In the genomic region with DNA sequence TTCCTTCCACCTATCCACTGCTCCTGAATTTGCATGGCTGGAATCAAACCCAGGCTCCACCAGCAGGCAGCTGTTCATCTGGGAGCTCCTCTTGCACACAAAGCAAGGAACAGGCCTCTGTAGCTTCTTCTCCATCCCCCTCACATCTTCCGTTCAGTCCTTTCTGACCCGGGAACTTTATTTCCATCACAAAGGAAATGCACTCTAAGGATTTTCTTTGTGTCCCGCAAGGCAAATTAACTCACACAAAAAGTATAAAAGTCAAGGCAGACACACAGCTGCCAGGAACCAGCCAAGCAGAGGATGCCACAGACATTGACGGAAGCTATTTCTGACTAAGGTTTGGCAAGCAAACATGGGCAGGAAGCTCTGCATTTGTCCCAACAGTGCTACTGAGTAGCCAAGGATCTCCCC, we compare ENCODE assay signal across 9 mouse cellular contexts. TPM values are rescaled to one million over a fixed set of nuclear protein-coding genes. Genes with fewer than 3 reads are reported as not detected.
A peak's percentile ranks its signal among the peaks of the same experiment; 100 is the strongest.
DNase-seq lines count a peak whose midpoint lies in the region; ATAC-seq and TF ChIP-seq lines count a peak whose summit lies in the region.
"Had no signal": no experiment of that assay in that cellular context is flagged by ENCODE, and none has a peak within 500 bp of the region (broad histone marks: within the 10 kb centered on the region; RNA-seq: fewer than 3 reads in every experiment).

No protein-coding gene starts in this region.

- H3K36me3 ChIP-seq in hindbrain, embryonic 13.5 days = peaks cover 31% of the 10 kb centered on the region

- no peak overlapping the region for H3K9ac ChIP-seq in hindbrain, embryonic 13.5 days

- H3K27me3 ChIP-seq in hindbrain, embryonic 13.5 days = no peaks in the 10 kb centered on the region

- no peak for TF ChIP-seq CTCF in gastrocnemius, adult 2 months (IDR thresholded peaks at IDR 0.05)

- H3K4me1 ChIP-seq in hindbrain, embryonic 13.5 days (replicated peaks) = peaks cover 34% of the 10 kb centered on the region

- H3K9me3 ChIP-seq in hindbrain, embryonic 13.5 days = no peaks in the 10 kb centered on the region

- H3K4me2 ChIP-seq in hindbrain, embryonic 13.5 days = no peak overlapping the region

- no peak for ATAC-seq in hindbrain, embryonic 13.5 days (ENCODE audit: low FRiP score)
- ATAC-seq in monocyte, adult 5-6 weeks (replicated peaks; ENCODE audit: insufficient number of reproducible peaks, low FRiP score, low TSS enrichment, poor library complexity, severe bottlenecking) = no peak

- no peak for DNase-seq in gastrocnemius, adult 2 months
- no peak for DNase-seq in gastrocnemius, postnatal 36 days
- peak; percentile 31 for DNase-seq in T-cell, adult 2 months (ENCODE audit: low spot score)
- DNase-seq in lung, postnatal 10 days = peak; percentile 38
- DNase-seq in cerebellum, adult 18-20 months = no peak
- DNase-seq in right cerebral cortex, postnatal 36 days (ENCODE audit: low spot score in 2 of 2) = no peak

- 13% methylated on average over 4 of the region's 4 CpGs for WGBS in hindbrain, embryonic 13.5 days

- intact Hi-C loops in gastrocnemius, adult 2 months (cut with DNase I) = no loop called here
- intact Hi-C loops in gastrocnemius, postnatal 36 days (cut with DNase I) = no loop called here

- no peak overlapping the region for H3K4me3 ChIP-seq in gastrocnemius, adult 2 months
- no peak overlapping the region for H3K4me3 ChIP-seq in hindbrain, embryonic 13.5 days

- peak overlapping the region; percentile 71 for H3K27ac ChIP-seq in gastrocnemius, adult 2 months
- peak overlapping the region; percentile 75 for H3K27ac ChIP-seq in hindbrain, embryonic 13.5 days

RNA-seq across cellular contexts. Expression of a gene that starts 18.6 kb away (rescaled TPM):
- total RNA-seq in gastrocnemius, adult 2 months (2021) = 10 to 100 TPM in 1 of 2 experiments, 1 to 10 TPM in 1; 4.5 to 11.5 TPM
- 1 to 10 TPM; 5.9 to 6.8 TPM for total RNA-seq in gastrocnemius, postnatal 36 days (2021)
- 49.3 and 50.6 TPM in 2 replicates for polyA plus RNA-seq in hindbrain, embryonic 13.5 days (2015; fragmentation: Nextera tagmentation; extraction: Ambion mirVana)
- 42.8 to 82.0 TPM (median 46.1 TPM) in 3 replicates for total RNA-seq in monocyte, adult 5-6 weeks (2017)

RNA-seq across cellular contexts. Expression of a gene that starts 36.9 kb away (rescaled TPM):
- not detected for total RNA-seq in gastrocnemius, adult 2 months (2021)
- not detected for total RNA-seq in gastrocnemius, postnatal 36 days (2021)
- polyA plus RNA-seq in hindbrain, embryonic 13.5 days (2015; fragmentation: Nextera tagmentation; extraction: Ambion mirVana) = not detected in 2 replicates
- total RNA-seq in monocyte, adult 5-6 weeks (2017) = not detected in 3 replicates
- polyA plus RNA-seq: C2C12 had no signal

RNA-seq across cellular contexts. Expression of a gene that starts 53.1 kb away (rescaled TPM):
- total RNA-seq in gastrocnemius, adult 2 months (2021) = not detected
- not detected for total RNA-seq in gastrocnemius, postnatal 36 days (2021)
- 0.04 TPM in 1 of 2 replicates, not detected in the other for polyA plus RNA-seq in hindbrain, embryonic 13.5 days (2015; fragmentation: Nextera tagmentation; extraction: Ambion mirVana)
- total RNA-seq in monocyte, adult 5-6 weeks (2017) = not detected in 3 replicates
- polyA plus RNA-seq: C2C12 had no signal

RNA-seq across cellular contexts. Expression of a gene that starts 55.1 kb away (rescaled TPM):
- total RNA-seq in gastrocnemius, adult 2 months (2021) = not detected
- total RNA-seq in gastrocnemius, postnatal 36 days (2021) = not detected
- polyA plus RNA-seq in hindbrain, embryonic 13.5 days (2015; fragmentation: Nextera tagmentation; extraction: Ambion mirVana) = not detected in 2 replicates
- 0.19 TPM in 1 of 3 replicates, not detected in the others for total RNA-seq in monocyte, adult 5-6 weeks (2017)
- polyA plus RNA-seq: C2C12 had no signal

Comparison
In these comparisons a context has a peak if more than half of its experiments do, and no peak if none do; other contexts are left out.
1. DNase-seq: peak in T-cell, adult 2 months (single experiment) and lung, postnatal 10 days (single experiment); none in gastrocnemius, adult 2 months (single experiment), gastrocnemius, postnatal 36 days (0 of 2), cerebellum, adult 18-20 months (0 of 2) and right cerebral cortex, postnatal 36 days (0 of 2).